Mouse (Mus musculus) brain, embryonic 14.5 days (tissue): ENCODE data around the gene Foxn1.

Experiments used
- CTCF ChIP-seq: fragments of 200-500 bp; IDR thresholded peaks from 2 replicates; pipeline ENCODE4 v1.5.1; 2012; ENCODE audit warnings: inconsistent platforms, mild to moderate bottlenecking, moderate library complexity, borderline replicate concordance; ENCODE audit not compliant: insufficient read depth, insufficient read length; ENCODE audit errors: extremely low read depth
- POLR2A ChIP-seq: fragments of 200-500 bp; IDR thresholded peaks from 2 replicates; pipeline ENCODE4 v1.6.1; 2012; ENCODE audit warnings: mild to moderate bottlenecking, inconsistent platforms, borderline replicate concordance; ENCODE audit not compliant: poor library complexity, insufficient read depth, insufficient read length, severe bottlenecking; ENCODE audit errors: extremely low read depth

GRCm38 (mm10) chr11:78431176-78431575, 44.8 kb upstream of the Foxn1 start:
- TF ChIP-seq CTCF (no peak), POLR2A (no peak)
